Mouse (Mus musculus): ENCODE data around the gene Gm5475.

Gene Gm5475

GRCm38 (mm10) chr15:100448572-100448971, 26.6 kb downstream of the Gm5475 start:
- DNase-seq (ENCODE audit: low read depth, low spot score), result no peak

- DNase-seq (ENCODE audit: low read depth, low spot score), result no peak
Measured at GRCm38 (mm10) chr15:100449495-100449894, 27.5 kb downstream of the Gm5475 start.

- DNase-seq (ENCODE audit: low read depth, low spot score), result no peak
Measured at GRCm38 (mm10) chr15:100451245-100451644, 29.3 kb downstream of the Gm5475 start.

GRCm38 (mm10) chr15:100452486-100452885, 30.5 kb downstream of the Gm5475 start:
- DNase-seq (ENCODE audit: low read depth, low spot score), result no peak

DNA sequence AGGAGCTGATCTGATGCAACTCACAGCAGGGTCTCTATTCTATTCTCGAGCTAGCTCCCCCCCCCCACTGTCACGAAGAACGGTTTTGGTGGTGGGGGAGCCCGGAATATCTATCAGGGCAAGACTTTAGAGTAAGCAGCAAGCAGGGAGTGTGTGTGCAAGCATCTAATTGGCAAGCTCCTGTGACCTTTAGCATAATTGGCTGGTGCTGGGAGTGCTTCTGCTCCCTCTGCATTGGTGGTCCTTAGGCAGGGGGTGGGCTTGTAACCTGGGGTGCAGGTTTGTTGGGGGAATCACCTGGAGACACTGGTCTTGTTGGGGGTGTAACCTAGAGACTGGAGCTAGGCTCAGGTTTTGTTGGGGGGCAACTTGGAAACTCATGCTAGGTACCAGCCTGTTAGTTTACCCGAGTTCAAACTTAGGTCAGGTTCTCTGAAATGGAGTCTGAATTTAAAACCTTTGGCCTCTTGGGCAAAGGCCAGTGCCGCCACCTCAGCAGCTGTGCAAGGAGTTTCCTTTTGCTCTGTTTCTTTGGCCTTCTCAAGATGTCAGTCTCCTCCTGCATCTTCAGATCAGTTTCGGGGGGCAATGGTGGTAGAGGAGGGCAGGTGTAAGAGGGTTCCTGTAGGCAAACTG, 34.5 kb downstream of the Gm5475 start:
- no peak for DNase-seq (ENCODE audit: low read depth, low spot score)

GRCm38 (mm10) chr15:100457340-100457739, 35.4 kb downstream of the Gm5475 start:
- peak; percentile 81 for DNase-seq (ENCODE audit: low read depth, low spot score)

DNA sequence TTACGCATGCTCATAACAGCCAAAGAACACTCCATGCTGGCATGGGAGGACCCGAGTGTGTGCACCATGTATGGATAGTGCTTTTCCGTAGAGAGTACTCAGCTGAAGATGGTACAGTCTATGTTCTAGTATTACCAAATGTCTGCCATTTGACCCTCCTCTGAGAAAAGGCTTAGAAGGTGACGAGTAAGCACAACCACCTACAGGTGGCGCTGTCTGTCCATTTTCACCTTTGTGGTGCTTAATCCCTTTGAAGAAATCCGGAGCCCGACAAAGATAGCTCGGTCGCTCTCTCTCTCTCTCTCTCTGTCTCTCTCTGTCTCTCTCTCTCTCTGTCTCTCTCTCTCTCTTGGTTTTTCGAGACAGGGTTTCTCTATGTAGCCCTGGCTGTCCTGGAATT, 36.1 kb downstream of the Gm5475 start:
- peak; percentile 57 for DNase-seq (ENCODE audit: low read depth, low spot score)

- no peak for DNase-seq (ENCODE audit: low read depth, low spot score)
Measured at GRCm38 (mm10) chr15:100460942-100461341, 39.0 kb downstream of the Gm5475 start.

- no peak for DNase-seq (ENCODE audit: low read depth, low spot score)
Measured at GRCm38 (mm10) chr15:100461646-100462045, 39.7 kb downstream of the Gm5475 start.

GRCm38 (mm10) chr15:100462086-100462485, 40.1 kb downstream of the Gm5475 start:
- DNase-seq (ENCODE audit: low read depth, low spot score), result no peak

GRCm38 (mm10) chr15:100463712-100464111, 41.8 kb downstream of the Gm5475 start:
- DNase-seq (ENCODE audit: low read depth, low spot score), result no peak

DNA sequence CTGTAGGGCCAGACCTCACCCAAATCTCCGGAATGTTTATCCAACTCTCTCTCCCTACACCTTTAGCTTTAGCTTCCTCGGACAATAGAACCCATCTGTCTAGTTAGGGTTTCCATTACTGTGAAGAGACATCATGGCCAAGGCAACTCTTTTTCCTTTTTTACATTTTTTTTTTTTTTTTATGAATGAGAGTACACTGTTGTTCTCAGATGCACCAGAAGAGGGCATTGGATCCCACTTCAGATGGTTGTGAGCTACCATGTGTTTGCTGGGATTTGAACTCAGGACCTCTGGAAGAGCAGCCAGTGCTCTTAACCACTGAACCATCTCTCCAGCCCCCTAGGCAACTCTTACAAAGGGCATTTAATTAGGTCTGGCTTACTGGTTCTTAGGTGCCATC, 43.5 kb downstream of the Gm5475 start:
- no peak for DNase-seq (ENCODE audit: low read depth, low spot score)

DNA sequence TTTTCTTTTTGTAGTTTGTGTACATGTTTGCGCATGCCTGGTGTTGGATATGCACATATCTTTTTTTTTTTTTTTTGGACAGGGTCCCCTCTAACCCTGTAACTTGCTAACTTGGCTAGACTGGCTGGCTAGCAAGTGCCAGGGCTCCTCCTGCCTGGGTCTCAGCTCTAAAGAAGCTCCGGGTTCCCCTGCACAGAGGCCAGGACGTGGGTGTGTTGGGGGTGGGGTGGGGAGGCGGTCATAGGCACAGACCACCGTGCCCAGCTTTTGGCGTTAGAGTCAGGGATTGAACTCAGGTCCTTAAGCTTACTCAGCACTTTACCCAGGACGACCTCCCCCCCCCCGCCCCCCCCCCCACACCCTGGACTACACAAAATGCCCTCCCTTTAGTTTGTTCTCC, 45.8 kb downstream of the Gm5475 start:
- DNase-seq (ENCODE audit: low read depth, low spot score), result no peak

GRCm38 (mm10) chr15:100468295-100469188, 46.6 kb downstream of the Gm5475 start, which contains the start of gene Letmd1:
TSS of gene Letmd1 (plus strand) at chr15:100469023.
- DNase-seq (ENCODE audit: low read depth, low spot score), result peak; percentile 82

DNA sequence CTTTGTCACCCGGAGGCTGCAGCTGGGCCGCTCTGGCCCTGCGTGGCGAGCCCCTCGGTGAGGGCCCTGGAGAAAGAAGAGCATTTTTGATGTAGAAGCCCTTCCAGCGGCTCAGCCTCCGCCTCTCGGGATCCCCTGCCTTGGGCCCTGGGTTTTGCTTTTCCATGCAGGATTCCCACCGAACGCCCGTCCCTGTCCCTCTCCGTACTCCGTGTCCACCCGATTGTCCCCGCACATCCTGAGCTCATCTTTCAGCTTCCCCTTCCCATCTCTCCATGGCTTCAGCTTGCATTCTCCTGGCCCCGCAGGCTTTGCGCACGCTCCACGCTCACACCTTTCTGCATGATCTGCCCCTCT, 47.2 kb downstream of the Gm5475 start:
- DNase-seq (ENCODE audit: low read depth, low spot score), result no peak

- DNase-seq (ENCODE audit: low read depth, low spot score), result no peak
Measured at GRCm38 (mm10) chr15:100470037-100470436, 48.1 kb downstream of the Gm5475 start.

GRCm38 (mm10) chr15:100473926-100474503, 52.1 kb downstream of the Gm5475 start:
- no peak for DNase-seq (ENCODE audit: low read depth, low spot score)

Data from embryo, embryonic 11.5 days (tissue).